Mouse (Mus musculus): ENCODE measurements around the gene Mapk10.

- TF ChIP-seq POLR2A (IDR thresholded peaks at IDR 0.05; ENCODE audit: borderline replicate concordance, extremely low read depth, low read depth, low read length) (no peak), CTCF (IDR thresholded peaks at IDR 0.05; ENCODE audit: insufficient read depth, low read length) (no peak)
Measured at GRCm38 (mm10) chr5:102978382-102978781, 232.8 kb downstream of the Mapk10 start.
